Mouse (Mus musculus): ENCODE data around the gene Slc25a19.
"Not testable (repeated sequence)": the region's sequence is repeated elsewhere in the genome, so short reads cannot be mapped to it uniquely, and the experiment has no call there.

Slc25a19 gene

GRCm38 (mm10) chr11:115627705-115628464 lies at the start of gene Slc25a19:
Slc25a19 (minus strand) TSS chr11:115628295.
- peak; percentile 100 for DNase-seq

GRCm38 (mm10) chr11:115677511-115677910 lies 49.4 kb upstream of the Slc25a19 start:
- DNase-seq, result no peak

- DNase-seq, result no peak
Measured at GRCm38 (mm10) chr11:115676738-115677137, 48.6 kb upstream of the Slc25a19 start.

- DNase-seq, result no peak
Measured at GRCm38 (mm10) chr11:115674235-115674865, 46.3 kb upstream of the Slc25a19 start.

- DNase-seq, result no peak
Measured at GRCm38 (mm10) chr11:115673471-115674234, 45.6 kb upstream of the Slc25a19 start.

- no peak for DNase-seq
Measured at GRCm38 (mm10) chr11:115672226-115672987, 44.3 kb upstream of the Slc25a19 start.

GRCm38 (mm10) chr11:115670451-115671050 lies 42.5 kb upstream of the Slc25a19 start:
- DNase-seq, result peak; percentile 71

GRCm38 (mm10) chr11:115663676-115664335 lies 35.7 kb upstream of the Slc25a19 start:
- DNase-seq, result no peak

- DNase-seq, result no peak
Measured at GRCm38 (mm10) chr11:115660376-115660775, 32.3 kb upstream of the Slc25a19 start.

GRCm38 (mm10) chr11:115658521-115658920 lies 30.4 kb upstream of the Slc25a19 start:
- no peak for DNase-seq

- DNase-seq, result no peak
Measured at GRCm38 (mm10) chr11:115654128-115654527, 26.0 kb upstream of the Slc25a19 start.

- DNase-seq, result no peak
Measured at GRCm38 (mm10) chr11:115653194-115653593, 25.1 kb upstream of the Slc25a19 start.

GRCm38 (mm10) chr11:115651680-115652079 lies 23.6 kb upstream of the Slc25a19 start:
- no peak for DNase-seq

- peak; percentile 68 for DNase-seq
Measured at GRCm38 (mm10) chr11:115649706-115650105, 21.6 kb upstream of the Slc25a19 start.

- peak; percentile 73 for DNase-seq
Measured at GRCm38 (mm10) chr11:115647459-115647858, 19.4 kb upstream of the Slc25a19 start.

GRCm38 (mm10) chr11:115646439-115646838 lies 18.3 kb upstream of the Slc25a19 start:
- DNase-seq, result no peak

- DNase-seq, result not testable (repeated sequence)
Measured at GRCm38 (mm10) chr11:115645498-115645897, 17.4 kb upstream of the Slc25a19 start.

GRCm38 (mm10) chr11:115644308-115644707 lies 16.2 kb upstream of the Slc25a19 start:
- DNase-seq, result no peak

- no peak for DNase-seq
Measured at GRCm38 (mm10) chr11:115643265-115643664, 15.2 kb upstream of the Slc25a19 start.

- DNase-seq, result no peak
Measured at GRCm38 (mm10) chr11:115642705-115643104, 14.6 kb upstream of the Slc25a19 start.

- DNase-seq, result no peak
Measured at GRCm38 (mm10) chr11:115641664-115642036, 13.6 kb upstream of the Slc25a19 start.

Data from kidney, postnatal 14 days (tissue).